Mouse (Mus musculus) heart, postnatal 0 days (tissue): ENCODE results near the gene Rbms1.

Experiments
- CTCF ChIP-seq: IDR thresholded peaks from 2 replicates; pipeline ENCODE4 v1.5.1; 2016; ENCODE audit warnings: antibody characterized with exemption, control low read depth, low read depth
- EP300 ChIP-seq: IDR thresholded peaks from 2 replicates; pipeline ENCODE4 v1.6.1; 2016; ENCODE audit warnings: antibody characterized with exemption, low read depth

- TF ChIP-seq EP300 (no peak), CTCF (no peak)
Observed at GRCm38 (mm10) chr2:60795861-60796260, 167.1 kb downstream of the Rbms1 start.
